Mouse (Mus musculus): ENCODE data around the gene Grip1.

Grip1 gene

GRCm38 (mm10) chr10:119752361-119752798 is 298.8 kb downstream of the Grip1 start:
- peak; percentile 62 for DNase-seq (ENCODE audit: inconsistent ontology term)

- DNase-seq (ENCODE audit: inconsistent ontology term), result no peak
Observed at GRCm38 (mm10) chr10:119756271-119756670, 302.6 kb downstream of the Grip1 start.

GRCm38 (mm10) chr10:119757219-119757618 is 303.6 kb downstream of the Grip1 start:
- peak; percentile 22 for DNase-seq (ENCODE audit: inconsistent ontology term)

- DNase-seq (ENCODE audit: inconsistent ontology term), result no peak
Observed at GRCm38 (mm10) chr10:119761451-119762367, 308.1 kb downstream of the Grip1 start.

- DNase-seq (ENCODE audit: inconsistent ontology term), result no peak
Observed at GRCm38 (mm10) chr10:119778871-119779270, 325.2 kb downstream of the Grip1 start.

GRCm38 (mm10) chr10:119779657-119780056 is 326.0 kb downstream of the Grip1 start:
- no peak for DNase-seq (ENCODE audit: inconsistent ontology term)

- no peak for DNase-seq (ENCODE audit: inconsistent ontology term)
Observed at GRCm38 (mm10) chr10:119790507-119790906, 336.9 kb downstream of the Grip1 start.

GRCm38 (mm10) chr10:119802421-119802820 is 348.8 kb downstream of the Grip1 start:
- DNase-seq (ENCODE audit: inconsistent ontology term), result no peak

- peak; percentile 65 for DNase-seq (ENCODE audit: inconsistent ontology term)
Observed at GRCm38 (mm10) chr10:119803633-119804422, 350.2 kb downstream of the Grip1 start.

GRCm38 (mm10) chr10:119804423-119804814 is 350.8 kb downstream of the Grip1 start:
- no peak for DNase-seq (ENCODE audit: inconsistent ontology term)

GRCm38 (mm10) chr10:119805082-119805481 is 351.5 kb downstream of the Grip1 start:
- DNase-seq (ENCODE audit: inconsistent ontology term), result no peak

GRCm38 (mm10) chr10:119806151-119806550 is 352.5 kb downstream of the Grip1 start:
- DNase-seq (ENCODE audit: inconsistent ontology term), result no peak

- DNase-seq (ENCODE audit: inconsistent ontology term), result no peak
Observed at GRCm38 (mm10) chr10:119808384-119808783, 354.8 kb downstream of the Grip1 start.

GRCm38 (mm10) chr10:119814087-119814486 is 360.5 kb downstream of the Grip1 start:
- no peak for DNase-seq (ENCODE audit: inconsistent ontology term)

- no peak for DNase-seq (ENCODE audit: inconsistent ontology term)
Observed at GRCm38 (mm10) chr10:119816001-119816400, 362.4 kb downstream of the Grip1 start.

- no peak for DNase-seq (ENCODE audit: inconsistent ontology term)
Observed at GRCm38 (mm10) chr10:119818381-119818780, 364.8 kb downstream of the Grip1 start.

- DNase-seq (ENCODE audit: inconsistent ontology term), result peak; percentile 43
Observed at GRCm38 (mm10) chr10:119819102-119819681, 365.6 kb downstream of the Grip1 start.

GRCm38 (mm10) chr10:119819740-119820139 is 366.1 kb downstream of the Grip1 start:
- no peak for DNase-seq (ENCODE audit: inconsistent ontology term)

GRCm38 (mm10) chr10:119820428-119820827 is 366.8 kb downstream of the Grip1 start:
- DNase-seq (ENCODE audit: inconsistent ontology term), result no peak

GRCm38 (mm10) chr10:119823691-119824090 is 370.1 kb downstream of the Grip1 start:
- no peak for DNase-seq (ENCODE audit: inconsistent ontology term)

GRCm38 (mm10) chr10:119824521-119824920 is 370.9 kb downstream of the Grip1 start:
- no peak for DNase-seq (ENCODE audit: inconsistent ontology term)

- DNase-seq (ENCODE audit: inconsistent ontology term), result peak; percentile 46
Observed at GRCm38 (mm10) chr10:119830388-119830956, 376.8 kb downstream of the Grip1 start.
